Mouse (Mus musculus) MEL (cell line): ENCODE data around the gene Cela1. TPM values are rescaled to one million over a fixed set of nuclear protein-coding genes. Genes with fewer than 3 reads are reported as not detected.
A peak's percentile ranks its signal among the peaks of the same experiment; 100 is the strongest.

Source experiments
- DNase-seq: peaks from one replicate; pipeline ENCODE4 v3.0.0; 2011; ENCODE audit warnings: low read depth, low spot score
- H3K27ac ChIP-seq: 2 replicates; pipeline ENCODE4 v1.5.1; 2012; ENCODE audit warnings: low read depth, mild to moderate bottlenecking, control low read depth, low read length, moderate library complexity; ENCODE audit not compliant: control insufficient read depth
- H3K27me3 ChIP-seq, 2 experiments: fragments of 150-350 bp in 1 of 2; sonication (generic) in 1 of 2; 2 replicates each; pipeline ENCODE4 v1.6.1; 2012; ENCODE audit warnings: low read length in 2 of 2, mild to moderate bottlenecking in 2 of 2, improper control_type of control experiment in 1 of 2, moderate library complexity in 1 of 2; ENCODE audit not compliant: insufficient read depth in 2 of 2, control insufficient read depth in 1 of 2
- H3K36me3 ChIP-seq, 2 experiments: 2 replicates each; pipeline ENCODE4 v1.6.1; 2012 to 2014; ENCODE audit warnings: low read length in 2 of 2, improper control_type of control experiment in 1 of 2, inconsistent platforms in 1 of 2, mild to moderate bottlenecking in 1 of 2; ENCODE audit not compliant: insufficient read depth in 2 of 2, control insufficient read depth in 1 of 2
- H3K4me1 ChIP-seq, 2 experiments: fragments of 150-350 bp in 1 of 2; sonication (generic) in 1 of 2; 2 replicates each; pipeline ENCODE4 v1.6.1; 2012; ENCODE audit warnings: low read length in 2 of 2, improper control_type of control experiment in 1 of 2, mild to moderate bottlenecking in 1 of 2; ENCODE audit not compliant: insufficient read depth in 2 of 2, control insufficient read depth in 1 of 2
- H3K4me3 ChIP-seq, 2 experiments: fragments of 150-350 bp in 1 of 2; sonication (generic) in 1 of 2; 2 replicates each; pipeline ENCODE4 v1.5.1; 2012; ENCODE audit warnings: low read depth in 2 of 2, low read length in 2 of 2, mild to moderate bottlenecking in 2 of 2, moderate library complexity in 2 of 2, control low read depth in 1 of 2, improper control_type of control experiment in 1 of 2; ENCODE audit not compliant: control insufficient read depth in 1 of 2, insufficient read depth in 1 of 2
- H3K79me2 ChIP-seq: 2 replicates; pipeline ENCODE4 v1.6.1; 2012; ENCODE audit warnings: mild to moderate bottlenecking, low read length, moderate library complexity; ENCODE audit not compliant: control insufficient read depth, poor library complexity, insufficient read depth
- H3K9ac ChIP-seq: 2 replicates; pipeline ENCODE4 v1.6.1; 2012; ENCODE audit warnings: low read depth, mild to moderate bottlenecking, control low read depth, low read length, moderate library complexity; ENCODE audit not compliant: control insufficient read depth, poor library complexity, severe bottlenecking
- H3K9me3 ChIP-seq: fragments of 150-350 bp; sonication (generic); replicated peaks from 2 replicates; pipeline ENCODE4 v1.6.1; 2012; ENCODE audit warnings: mild to moderate bottlenecking, low read length, improper control_type of control experiment, moderate library complexity; ENCODE audit not compliant: insufficient read depth
- BHLHE40 ChIP-seq: IDR thresholded peaks from 2 replicates; pipeline ENCODE4 v1.6.1; 2012; ENCODE audit warnings: low read depth, mild to moderate bottlenecking, inconsistent platforms, low read length, improper control_type of control experiment, borderline replicate concordance
- CHD1 ChIP-seq: IDR thresholded peaks from 2 replicates; pipeline ENCODE4 v1.6.1; 2012; ENCODE audit warnings: low read depth, mild to moderate bottlenecking, inconsistent platforms, low read length, improper control_type of control experiment
- CHD2 ChIP-seq: IDR thresholded peaks from 2 replicates; pipeline ENCODE4 v1.6.1; 2011; ENCODE audit warnings: low read length, improper control_type of control experiment
- CTCF ChIP-seq, 3 experiments: IDR thresholded peaks in 2 of 3; conservative IDR thresholded peaks in 1 of 3; 2 replicates each; pipeline ENCODE4 v1.5.1; 2011 to 2012; ENCODE audit warnings: low read length in 3 of 3, low read depth in 2 of 3, mild to moderate bottlenecking in 2 of 3, improper control_type of control experiment in 1 of 3, inconsistent platforms in 1 of 3, mixed read lengths in 1 of 3, moderate library complexity in 1 of 3; ENCODE audit not compliant: control insufficient read depth in 1 of 3, insufficient read depth in 1 of 3, poor library complexity in 1 of 3, severe bottlenecking in 1 of 3
- E2F4 ChIP-seq: IDR thresholded peaks from 2 replicates; pipeline ENCODE4 v1.6.1; 2011; ENCODE audit warnings: low read depth, low read length, improper control_type of control experiment, borderline replicate concordance
- ELF1 ChIP-seq: IDR thresholded peaks from 2 replicates; pipeline ENCODE4 v1.6.1; 2014; ENCODE audit warnings: low read depth, mild to moderate bottlenecking, inconsistent platforms, low read length, improper control_type of control experiment, moderate library complexity
- EP300 ChIP-seq, 2 experiments: IDR thresholded peaks; 2 replicates each; pipeline ENCODE4 v1.6.1; 2011; ENCODE audit warnings: improper control_type of control experiment in 2 of 2, low read length in 2 of 2, low read depth in 1 of 2, mild to moderate bottlenecking in 1 of 2
- ETS1 ChIP-seq: IDR thresholded peaks from 2 replicates; pipeline ENCODE4 v1.6.1; 2012; ENCODE audit warnings: low read depth, mild to moderate bottlenecking, inconsistent platforms, low read length, improper control_type of control experiment, moderate library complexity
- GABPA ChIP-seq: IDR thresholded peaks from 2 replicates; pipeline ENCODE4 v1.6.1; 2012; ENCODE audit warnings: low read depth, mild to moderate bottlenecking, inconsistent platforms, low read length, improper control_type of control experiment, moderate library complexity
- GATA1 ChIP-seq: IDR thresholded peaks from 2 replicates; pipeline ENCODE4 v1.6.1; 2011; ENCODE audit warnings: low read depth, low read length, improper control_type of control experiment
- HCFC1 ChIP-seq: IDR thresholded peaks from 2 replicates; pipeline ENCODE4 v1.6.1; 2012; ENCODE audit warnings: low read depth, mild to moderate bottlenecking, inconsistent platforms, low read length, improper control_type of control experiment, moderate library complexity
- JUND ChIP-seq: IDR thresholded peaks from 2 replicates; pipeline ENCODE4 v1.6.1; 2011; ENCODE audit warnings: low read depth, mild to moderate bottlenecking, improper control_type of control experiment, low read length
- MAFK ChIP-seq: IDR thresholded peaks from 2 replicates; pipeline ENCODE4 v1.6.1; 2011; ENCODE audit warnings: low read depth, mild to moderate bottlenecking, low read length, improper control_type of control experiment, borderline replicate concordance
- MAZ ChIP-seq: IDR thresholded peaks from 2 replicates; pipeline ENCODE4 v1.6.1; 2012; ENCODE audit warnings: low read depth, mild to moderate bottlenecking, inconsistent platforms, low read length, improper control_type of control experiment
- MEF2A ChIP-seq: IDR thresholded peaks from 2 replicates; pipeline ENCODE4 v1.6.1; 2014; ENCODE audit warnings: low read depth, mild to moderate bottlenecking, inconsistent platforms, low read length, improper control_type of control experiment; ENCODE audit not compliant: poor library complexity, insufficient replicate concordance, severe bottlenecking; ENCODE audit errors: extremely low read depth
- MXI1 ChIP-seq: IDR thresholded peaks from 2 replicates; pipeline ENCODE4 v1.6.1; 2011; ENCODE audit warnings: mild to moderate bottlenecking, low read depth, low read length, improper control_type of control experiment
- MYB ChIP-seq: IDR thresholded peaks from 2 replicates; pipeline ENCODE4 v1.6.1; 2011; ENCODE audit warnings: mild to moderate bottlenecking, low read depth, low read length, improper control_type of control experiment
- MYC ChIP-seq: IDR thresholded peaks from 2 replicates; pipeline ENCODE4 v1.6.1; 2011; ENCODE audit warnings: low read depth, mild to moderate bottlenecking, low read length, improper control_type of control experiment, moderate library complexity
- NELFE ChIP-seq: IDR thresholded peaks from 2 replicates; pipeline ENCODE4 v1.6.1; 2011; ENCODE audit warnings: low read depth, low read length, improper control_type of control experiment
- NRF1 ChIP-seq: IDR thresholded peaks from 2 replicates; pipeline ENCODE4 v1.6.1; 2014; ENCODE audit warnings: low read depth, mild to moderate bottlenecking, inconsistent platforms, low read length, improper control_type of control experiment, moderate library complexity; ENCODE audit not compliant: poor library complexity, insufficient read depth, severe bottlenecking
- POLR2A ChIP-seq, 2 experiments: IDR thresholded peaks; 2 replicates each; pipeline ENCODE4 v1.6.1; 2011 to 2012; ENCODE audit warnings: low read length in 2 of 2, mild to moderate bottlenecking in 2 of 2, control low read depth in 1 of 2, improper control_type of control experiment in 1 of 2, low read depth in 1 of 2, moderate library complexity in 1 of 2; ENCODE audit not compliant: control insufficient read depth in 1 of 2, insufficient read depth in 1 of 2, poor library complexity in 1 of 2
- POLR2AphosphoS2 ChIP-seq: IDR thresholded peaks from 2 replicates; pipeline ENCODE4 v1.6.1; 2011; ENCODE audit warnings: low read length, improper control_type of control experiment
- POLR2AphosphoS5 ChIP-seq: IDR thresholded peaks from 2 replicates; pipeline ENCODE4 v1.6.1; 2012; ENCODE audit warnings: low read depth, borderline replicate concordance, mild to moderate bottlenecking, inconsistent platforms, low read length, moderate library complexity, mixed read lengths
- RAD21 ChIP-seq: IDR thresholded peaks from 2 replicates; pipeline ENCODE4 v1.6.1; 2011; ENCODE audit warnings: mild to moderate bottlenecking, low read depth, low read length, improper control_type of control experiment
- RCOR1 ChIP-seq: IDR thresholded peaks from 2 replicates; pipeline ENCODE4 v1.6.1; 2012; ENCODE audit warnings: low read depth, mild to moderate bottlenecking, inconsistent platforms, low read length, improper control_type of control experiment
- SIN3A ChIP-seq: IDR thresholded peaks from 2 replicates; pipeline ENCODE4 v1.6.1; 2012; ENCODE audit warnings: low read length, improper control_type of control experiment, inconsistent platforms
- SMC3 ChIP-seq: IDR thresholded peaks from 2 replicates; pipeline ENCODE4 v1.6.1; 2011; ENCODE audit warnings: low read depth, low read length, improper control_type of control experiment
- TAL1 ChIP-seq: IDR thresholded peaks from 2 replicates; pipeline ENCODE4 v1.6.1; 2012; ENCODE audit warnings: mild to moderate bottlenecking, inconsistent platforms, low read length, moderate library complexity, mixed read lengths
- USF1 ChIP-seq: IDR thresholded peaks from 2 replicates; pipeline ENCODE4 v1.6.1; 2014; ENCODE audit warnings: low read depth, mild to moderate bottlenecking, inconsistent platforms, low read length, improper control_type of control experiment, moderate library complexity
- ZC3H11A ChIP-seq: IDR thresholded peaks from 2 replicates; pipeline ENCODE4 v1.6.1; 2012; ENCODE audit warnings: low read depth, mild to moderate bottlenecking, inconsistent platforms, low read length, improper control_type of control experiment
- ZKSCAN1 ChIP-seq: IDR thresholded peaks from 2 replicates; pipeline ENCODE4 v1.6.1; 2012; ENCODE audit warnings: low read depth, mild to moderate bottlenecking, inconsistent platforms, low read length, improper control_type of control experiment, moderate library complexity
- ZMIZ1 ChIP-seq: IDR thresholded peaks from 2 replicates; pipeline ENCODE4 v1.6.1; 2012; ENCODE audit warnings: low read depth, mild to moderate bottlenecking, inconsistent platforms, low read length, improper control_type of control experiment, moderate library complexity
- ZNF384 ChIP-seq: IDR thresholded peaks from 2 replicates; pipeline ENCODE4 v1.6.1; 2012; ENCODE audit warnings: low read depth, mild to moderate bottlenecking, inconsistent platforms, low read length, improper control_type of control experiment
- polyA plus RNA-seq, 2 experiments: library from polyadenylated mRNA; stranded (reverse) in 1 of 2; unstranded in 1 of 2; fragments of >175 nt in 1 of 2; fragments of >200 nt in 1 of 2; gene quantifications; 2 replicates each; pipeline versions ENCODE4 v1.2.1 to v1.2.4; 2012; ENCODE audit warnings: low replicate concordance in 2 of 2, low read depth in 1 of 2; ENCODE audit not compliant: insufficient read length in 2 of 2, insufficient read depth in 1 of 2, missing spikeins in 1 of 2
- total RNA-seq: library from RNA; depleted of rRNA; stranded (reverse); fragments of 300-350 nt; gene quantifications from 2 replicates; pipeline ENCODE4 v1.2.3, GENCODE M21; 2012

The Cela1 gene
- total and polyA plus RNA-seq, 3 experiments: 51.4 to 60.3 TPM; not detected in 1

- TF ChIP-seq NELFE (no peak), NRF1 (0 out of 2 replicates have a peak, but pooled peaks have one; percentile 7), ZMIZ1 (no peak), MYB (peak; percentile 68), ETS1 (no peak), E2F4 (no peak), POLR2AphosphoS2 (no peak)
Measured at GRCm38 (mm10) chr15:100735953-100736300, 48.2 kb upstream of the Cela1 start (continued).

GRCm38 (mm10) chr15:100735095-100735952 lies 47.6 kb upstream of the Cela1 start:
- peak overlapping the region; percentile 16 for H3K9ac ChIP-seq
- H3K27ac ChIP-seq: peak overlapping the region; percentile 30
- peak; percentile 81 for DNase-seq
- no peaks in the 10 kb centered on the region for H3K9me3 ChIP-seq
- peaks cover 32 to 49% of the 10 kb centered on the region in 2 experiments for H3K4me1 ChIP-seq
- H3K36me3 ChIP-seq: peaks cover 0 to 28% of the 10 kb centered on the region in 2 experiments; a peak in 2 of 4 replicates
- H3K4me3 ChIP-seq: peak overlapping the region; percentile 41 to 42
- no peaks in the 10 kb centered on the region for H3K79me2 ChIP-seq
- no peaks in the 10 kb centered on the region for H3K27me3 ChIP-seq
- TF ChIP-seq POLR2A (IDR thresholded peaks at IDR 0.05; ENCODE audit: control insufficient read depth in 1 of 2, insufficient read depth in 1 of 2, low read depth in 1 of 2, low read length in 2 of 2, poor library complexity in 1 of 2): no peak
- TF ChIP-seq ZMIZ1: no peak
- TF ChIP-seq RAD21: no peak
- TF ChIP-seq GABPA: no peak
- TF ChIP-seq MEF2A: peak; percentile 69; the same call in 1 of the 2 replicates
- no peak for TF ChIP-seq POLR2AphosphoS5
- TF ChIP-seq RCOR1: peak; percentile 89
- no peak for TF ChIP-seq CTCF (IDR thresholded peaks at IDR 0.05 in 2 of 3, conservative IDR thresholded peaks at IDR 0.05 in 1 of 3; ENCODE audit: control insufficient read depth in 1 of 3, insufficient read depth in 1 of 3, low read depth in 2 of 3, low read length in 3 of 3, poor library complexity in 1 of 3, severe bottlenecking in 1 of 3)
- peak; percentile 51; the same call in 1 of the 2 replicates for TF ChIP-seq SIN3A
- peak; percentile 88 to 93 for TF ChIP-seq EP300 (IDR thresholded peaks at IDR 0.05; ENCODE audit: low read depth in 1 of 2, low read length in 2 of 2)
- no peak for TF ChIP-seq CHD1
- no peak for TF ChIP-seq SMC3
- no peak for TF ChIP-seq USF1
- peak; percentile 71; the same call in 1 of the 2 replicates for TF ChIP-seq BHLHE40
- TF ChIP-seq ZKSCAN1: peak; percentile 43; the same call in 1 of the 2 replicates
- no peak for TF ChIP-seq ELF1
- peak; percentile 68; the same call in 1 of the 2 replicates for TF ChIP-seq MAFK
- peak; percentile 96 for TF ChIP-seq ZNF384
- no peak for TF ChIP-seq MYC
- TF ChIP-seq HCFC1: 0 out of 2 replicates have a peak, but pooled peaks have one; percentile 24
- TF ChIP-seq NELFE: no peak
- TF ChIP-seq GATA1: peak; percentile 92
- TF ChIP-seq ZC3H11A: peak; percentile 7; the same call in 1 of the 2 replicates
- TF ChIP-seq JUND: no peak
- no peak; the same call in 1 of the 2 replicates for TF ChIP-seq MXI1
- peak; percentile 74 for TF ChIP-seq MAZ
- TF ChIP-seq TAL1: peak; percentile 93
- no peak for TF ChIP-seq CHD2
- no peak for TF ChIP-seq NRF1
- peak; percentile 93 for TF ChIP-seq ETS1
